Comparison of ENCODE assay signal across 14 mouse cellular contexts in genomic region chr2:30682146-30682825, GRCm38 (mm10).
DNase-seq lines count a peak whose midpoint lies in the region; ATAC-seq and TF ChIP-seq lines count a peak whose summit lies in the region.
"Had no signal": no experiment of that assay in that cellular context is flagged by ENCODE, and none has a peak within 500 bp of the region (broad histone marks: within the 10 kb centered on the region; RNA-seq: fewer than 3 reads in every experiment).

No protein-coding gene starts in this region.

- WGBS in kidney, adult 2 months: 71% methylated on average over 5 of the region's 5 CpGs
- WGBS in forebrain, postnatal 0 days: 37% methylated on average over 5 of the region's 5 CpGs
- WGBS in midbrain, embryonic 13.5 days: 23% methylated on average over 5 of the region's 5 CpGs

- peaks cover 14% of the 10 kb centered on the region; the same call in 1 of the 2 replicates for H3K9me3 ChIP-seq in forebrain, postnatal 0 days (ENCODE audit: low read length)
- peaks cover 7% of the 10 kb centered on the region; the same call in 1 of the 2 replicates for H3K9me3 ChIP-seq in midbrain, embryonic 13.5 days

- no peak overlapping the region for H3K4me3 ChIP-seq in kidney, adult 2 months (ENCODE audit: insufficient read depth, low read depth, low read length)
- H3K4me3 ChIP-seq in forebrain, postnatal 0 days (ENCODE audit: low read depth, low read length): no peak overlapping the region
- H3K4me3 ChIP-seq in midbrain, embryonic 13.5 days (replicated peaks): no peak overlapping the region
- H3K4me3 ChIP-seq: limb, embryonic 13.5 days had no signal

- H3K9ac ChIP-seq in forebrain, postnatal 0 days: no peak overlapping the region
- no peak overlapping the region for H3K9ac ChIP-seq in midbrain, embryonic 13.5 days (replicated peaks)
- H3K9ac ChIP-seq: limb, embryonic 13.5 days had no signal

- peak; percentile 16; the same call in 1 of the 2 replicates for ATAC-seq in forebrain, postnatal 0 days
- ATAC-seq in midbrain, embryonic 13.5 days: peak; percentile 62
- ATAC-seq: Patski had no signal

- TF ChIP-seq CTCF in kidney, adult 2 months (conservative IDR thresholded peaks at IDR 0.05; ENCODE audit: insufficient read depth, insufficient read length, low read depth, low read length): no peak
- TF ChIP-seq CTCF in forebrain, postnatal 0 days (IDR thresholded peaks at IDR 0.05; ENCODE audit: low read depth): no peak

- H3K4me2 ChIP-seq in forebrain, postnatal 0 days (ENCODE audit: low read depth): no peak overlapping the region
- no peak overlapping the region for H3K4me2 ChIP-seq in midbrain, embryonic 13.5 days (replicated peaks)
- H3K4me2 ChIP-seq: limb, embryonic 13.5 days had no signal

- no peaks in the 10 kb centered on the region for H3K27me3 ChIP-seq in kidney, adult 2 months (replicated peaks; ENCODE audit: control insufficient read depth, insufficient read depth, low read length)
- H3K27me3 ChIP-seq in forebrain, postnatal 0 days (ENCODE audit: insufficient read depth, low read length): no peaks in the 10 kb centered on the region
- no peaks in the 10 kb centered on the region for H3K27me3 ChIP-seq in midbrain, embryonic 13.5 days
- H3K27me3 ChIP-seq: limb, embryonic 13.5 days; Patski had no signal

- H3K4me1 ChIP-seq in kidney, adult 2 months (ENCODE audit: control insufficient read depth, insufficient read depth, low read length): peaks cover 23% of the 10 kb centered on the region
- H3K4me1 ChIP-seq in forebrain, postnatal 0 days (ENCODE audit: insufficient read depth): peaks cover 20% of the 10 kb centered on the region; the same call in 1 of the 2 replicates
- peaks cover 61% of the 10 kb centered on the region for H3K4me1 ChIP-seq in midbrain, embryonic 13.5 days (replicated peaks)

- H3K27ac ChIP-seq in kidney, adult 2 months (ENCODE audit: insufficient read depth, low read depth, low read length): no peak overlapping the region
- 0 out of 2 replicates have a peak overlapping the region, but pooled peaks have one; percentile 5 for H3K27ac ChIP-seq in forebrain, postnatal 0 days (ENCODE audit: low read depth, low read length)
- peak overlapping the region; percentile 80 for H3K27ac ChIP-seq in midbrain, embryonic 13.5 days
- H3K27ac ChIP-seq: limb, embryonic 13.5 days had no signal

- DNase-seq in kidney, adult 2 months: peak; percentile 27
- DNase-seq in kidney, adult 11 months: no peak
- DNase-seq in embryo, embryonic 10.5 days (ENCODE audit: low spot score): peak; percentile 76
- DNase-seq in forebrain, postnatal 0 days: no peak
- no peak for DNase-seq in B cell, adult 2 months
- no peak for DNase-seq in ovary, postnatal 10 days (ENCODE audit: low spot score)
- DNase-seq in gastrocnemius, postnatal 4 days (ENCODE audit: low spot score in 2 of 2): no peak
- DNase-seq: adrenal gland, postnatal 10 days; cerebellum, adult 11-12 months; layer of hippocampus, adult 9-11 months; thymus, postnatal 36 days had no signal

- no peaks in the 10 kb centered on the region for H3K36me3 ChIP-seq in kidney, adult 2 months (ENCODE audit: control insufficient read depth, insufficient read depth, low read length)
- no peaks in the 10 kb centered on the region for H3K36me3 ChIP-seq in forebrain, postnatal 0 days (ENCODE audit: insufficient read depth)
- H3K36me3 ChIP-seq in midbrain, embryonic 13.5 days: no peaks in the 10 kb centered on the region
- H3K36me3 ChIP-seq: limb, embryonic 13.5 days had no signal

- TF ChIP-seq POLR2A in kidney, adult 2 months (IDR thresholded peaks at IDR 0.05; ENCODE audit: low read depth, low read length): no peak

Comparison
In these comparisons a context has a peak if more than half of its experiments do, and no peak if none do; other contexts are left out.
1. DNase-seq: peak in kidney, adult 2 months (single experiment) and embryo, embryonic 10.5 days (single experiment); none in kidney, adult 11 months (single experiment), forebrain, postnatal 0 days (single experiment), B cell, adult 2 months (0 of 2), ovary, postnatal 10 days (single experiment) and gastrocnemius, postnatal 4 days (0 of 2).